Mouse (Mus musculus) ES-CJ7 (cell line): ENCODE measurements around the gene Iltifb.
"Not testable (repeated sequence)": the region's sequence is repeated elsewhere in the genome, so short reads cannot be mapped to it uniquely, and the experiment has no call there.

Experiments used
- DNase-seq: peaks from one replicate; pipeline ENCODE4 v3.0.0; 2011; ENCODE audit warnings: low read depth, low spot score

Gene Iltifb

DNA sequence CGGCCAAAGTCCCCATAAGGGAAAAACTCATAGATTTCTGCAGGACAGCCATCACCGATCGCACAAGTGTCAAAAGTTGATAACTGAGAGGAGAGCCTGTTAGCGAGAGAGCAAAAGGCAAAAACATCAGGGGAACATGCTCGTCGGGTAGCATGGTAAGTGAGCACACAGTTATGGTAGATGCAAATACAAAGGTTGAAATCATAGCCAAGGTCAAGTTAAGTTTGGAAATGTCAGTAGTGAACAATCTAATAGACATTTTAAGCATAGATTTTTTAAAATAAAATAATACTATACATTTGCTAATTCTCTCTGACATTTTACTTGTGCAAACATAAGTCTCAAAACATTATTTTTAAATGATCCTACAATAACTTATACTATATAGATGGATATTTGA, at the start of gene Iltifb:
Gene Iltifb (minus strand): TSS at position 101 of the 400 bp plus-strand sequence.
- no peak for DNase-seq

DNA sequence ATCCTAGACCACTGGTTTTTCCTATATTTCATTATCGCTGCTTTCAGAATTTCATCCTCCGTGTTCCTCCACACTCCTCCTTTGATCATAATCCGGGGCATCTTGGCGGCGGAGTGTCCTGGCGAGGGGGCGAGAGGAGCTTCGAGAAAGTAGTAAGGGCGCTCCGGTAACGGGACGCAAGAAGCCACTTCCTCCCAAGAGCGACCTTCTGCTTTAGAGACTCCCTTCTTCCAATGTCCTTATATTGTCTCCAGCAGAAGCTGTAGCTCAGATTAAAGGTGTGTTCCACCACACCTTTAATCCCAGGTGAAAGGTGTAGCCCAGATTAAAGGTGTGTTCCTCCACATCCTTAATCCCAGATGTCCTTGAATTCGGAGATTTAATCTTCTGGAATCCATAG, 48.3 kb upstream of the Iltifb start, which contains the start of gene Gm9046:
Gene Gm9046 (minus strand): TSS at position 101 of the 400 bp plus-strand sequence.
- not testable (repeated sequence) for DNase-seq

DNA sequence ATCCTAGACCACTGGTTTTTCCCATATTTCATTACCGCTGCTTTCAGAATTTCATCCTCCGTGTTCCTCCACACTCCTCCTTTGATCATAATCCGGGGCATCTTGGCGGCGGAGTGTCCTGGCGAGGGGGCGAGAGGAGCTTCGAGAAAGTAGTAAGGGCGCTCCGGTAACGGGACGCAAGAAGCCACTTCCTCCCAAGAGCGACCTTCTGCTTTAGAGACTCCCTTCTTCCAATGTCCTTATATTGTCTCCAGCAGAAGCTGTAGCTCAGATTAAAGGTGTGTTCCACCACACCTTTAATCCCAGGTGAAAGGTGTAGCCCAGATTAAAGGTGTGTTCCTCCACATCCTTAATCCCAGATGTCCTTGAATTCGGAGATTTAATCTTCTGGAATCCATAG, 42.9 kb upstream of the Iltifb start, which contains the start of gene Gm9045:
Gene Gm9045 (minus strand): TSS at position 101 of the 400 bp plus-strand sequence.
- DNase-seq = not testable (repeated sequence)

DNA sequence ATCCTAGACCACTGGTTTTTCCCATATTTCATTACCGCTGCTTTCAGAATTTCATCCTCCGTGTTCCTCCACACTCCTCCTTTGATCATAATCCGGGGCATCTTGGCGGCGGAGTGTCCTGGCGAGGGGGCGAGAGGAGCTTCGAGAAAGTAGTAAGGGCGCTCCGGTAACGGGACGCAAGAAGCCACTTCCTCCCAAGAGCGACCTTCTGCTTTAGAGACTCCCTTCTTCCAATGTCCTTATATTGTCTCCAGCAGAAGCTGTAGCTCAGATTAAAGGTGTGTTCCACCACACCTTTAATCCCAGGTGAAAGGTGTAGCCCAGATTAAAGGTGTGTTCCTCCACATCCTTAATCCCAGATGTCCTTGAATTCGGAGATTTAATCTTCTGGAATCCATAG, 37.5 kb upstream of the Iltifb start, which contains the start of gene Gm9044:
Gene Gm9044 (minus strand): TSS at position 101 of the 400 bp plus-strand sequence.
- not testable (repeated sequence) for DNase-seq

DNA sequence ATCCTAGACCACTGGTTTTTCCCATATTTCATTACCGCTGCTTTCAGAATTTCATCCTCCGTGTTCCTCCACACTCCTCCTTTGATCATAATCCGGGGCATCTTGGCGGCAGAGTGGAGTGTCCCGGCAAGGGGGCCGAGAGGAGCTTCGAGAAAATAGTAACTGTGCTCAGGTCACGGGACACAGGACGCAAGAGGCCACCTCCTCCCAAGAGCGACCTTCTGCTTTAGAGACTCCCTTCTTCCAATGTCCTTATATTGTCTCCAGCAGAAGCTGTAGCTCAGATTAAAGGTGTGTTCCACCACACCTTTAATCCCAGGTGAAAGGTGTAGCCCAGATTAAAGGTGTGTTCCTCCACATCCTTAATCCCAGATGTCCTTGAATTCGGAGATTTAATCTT, 32.0 kb upstream of the Iltifb start, which contains the start of gene Gm9040:
Gene Gm9040 (minus strand): TSS at position 101 of the 400 bp plus-strand sequence.
- not testable (repeated sequence) for DNase-seq

DNA sequence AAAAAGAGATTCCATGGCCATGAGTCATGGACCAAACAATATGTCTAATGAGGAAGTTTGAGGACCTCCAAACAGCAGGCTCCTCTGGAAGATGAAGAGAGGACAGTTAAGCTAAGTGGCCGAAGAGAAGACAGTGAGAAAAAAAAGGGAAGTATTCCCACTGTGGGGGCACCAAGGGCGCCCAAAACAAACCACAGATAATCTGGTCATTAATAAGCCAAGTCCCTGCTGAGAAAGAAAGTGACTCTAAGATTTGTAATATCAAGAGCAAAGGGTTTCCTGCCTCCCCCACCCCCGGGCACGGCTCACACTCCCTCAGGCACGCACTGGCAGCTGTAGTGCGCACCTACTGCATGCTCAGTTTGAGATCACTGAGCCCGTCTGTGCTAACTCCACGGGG, 24.2 kb upstream of the Iltifb start:
- DNase-seq = no peak

DNA sequence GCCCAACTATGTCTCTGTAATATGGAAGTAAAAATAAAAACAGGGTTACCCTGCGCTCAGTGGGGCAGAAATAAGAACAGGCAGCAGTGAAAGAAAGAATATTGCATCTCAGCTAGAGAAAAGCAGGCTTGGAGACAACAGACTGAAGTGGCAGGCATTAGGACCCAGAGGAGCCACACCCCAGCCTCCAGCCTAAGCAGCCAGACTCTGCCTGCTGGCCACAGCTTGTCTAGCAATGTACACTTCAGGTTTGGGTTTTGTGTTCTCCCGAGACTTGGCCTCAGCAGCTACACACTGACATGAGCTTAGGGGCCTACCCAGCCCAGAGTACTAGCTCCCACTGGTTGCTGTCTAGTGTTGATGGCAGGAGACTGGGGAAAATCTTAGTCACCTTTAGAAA, 7.3 kb upstream of the Iltifb start:
- DNase-seq = not testable (repeated sequence)

DNA sequence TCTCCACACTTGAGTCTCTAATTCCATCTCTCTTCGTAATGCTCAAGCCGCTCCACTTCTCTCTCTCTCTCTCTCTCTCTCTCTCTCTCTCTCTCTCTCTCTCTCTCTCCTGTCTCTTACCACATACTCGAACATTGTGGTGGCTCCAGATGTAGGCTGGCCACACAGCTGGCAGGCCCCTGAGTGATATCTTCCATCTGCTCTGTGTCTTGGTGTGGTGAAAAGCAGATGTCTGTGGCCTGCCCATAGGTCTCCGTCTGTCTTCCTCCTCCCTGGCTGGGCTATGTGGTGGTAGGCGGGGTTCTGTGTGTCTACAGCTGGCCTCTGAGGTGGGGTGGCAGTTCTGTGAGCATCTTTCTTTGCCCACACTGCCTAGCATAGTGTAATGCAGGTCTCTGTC, 11.8 kb downstream of the Iltifb start:
- not testable (repeated sequence) for DNase-seq

DNA sequence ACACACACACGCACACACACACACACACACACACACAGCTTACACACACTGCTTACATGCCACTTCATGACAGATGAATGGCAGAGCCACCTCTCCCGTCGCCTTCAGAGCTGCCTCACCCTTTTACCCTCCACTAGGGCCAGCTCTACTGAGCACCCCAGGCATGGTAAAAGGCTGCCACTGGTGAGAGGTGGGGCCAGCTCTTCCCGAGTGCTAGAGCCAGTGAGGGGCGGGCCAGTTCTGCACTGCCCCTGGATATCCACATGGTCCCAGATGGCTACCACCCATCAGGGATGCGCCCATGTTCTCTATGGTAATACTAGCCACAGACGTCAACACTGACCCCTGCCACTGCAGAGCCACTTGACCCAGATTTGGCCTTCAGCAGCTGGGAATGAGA, 12.3 kb downstream of the Iltifb start:
- not testable (repeated sequence) for DNase-seq

DNA sequence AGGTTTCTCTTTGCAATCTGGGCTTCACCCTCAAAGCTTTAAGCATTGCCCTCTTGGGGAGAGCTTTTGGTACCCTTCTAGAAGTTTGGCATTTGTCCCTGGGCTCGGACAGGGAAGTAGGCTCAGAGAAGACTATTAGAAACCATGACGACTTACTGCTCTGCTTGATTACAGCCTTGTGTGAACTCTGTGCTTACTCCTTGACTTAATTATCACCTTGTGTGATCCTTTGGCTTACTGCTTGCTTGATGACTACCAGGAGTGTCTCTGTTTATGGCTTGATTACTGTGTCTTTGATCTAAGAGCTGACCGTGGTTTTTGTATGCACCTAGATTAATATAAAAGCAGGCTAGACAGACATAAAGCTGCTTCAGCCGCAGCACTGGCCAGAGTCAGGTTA, 16.8 kb downstream of the Iltifb start:
- DNase-seq = not testable (repeated sequence)

DNA sequence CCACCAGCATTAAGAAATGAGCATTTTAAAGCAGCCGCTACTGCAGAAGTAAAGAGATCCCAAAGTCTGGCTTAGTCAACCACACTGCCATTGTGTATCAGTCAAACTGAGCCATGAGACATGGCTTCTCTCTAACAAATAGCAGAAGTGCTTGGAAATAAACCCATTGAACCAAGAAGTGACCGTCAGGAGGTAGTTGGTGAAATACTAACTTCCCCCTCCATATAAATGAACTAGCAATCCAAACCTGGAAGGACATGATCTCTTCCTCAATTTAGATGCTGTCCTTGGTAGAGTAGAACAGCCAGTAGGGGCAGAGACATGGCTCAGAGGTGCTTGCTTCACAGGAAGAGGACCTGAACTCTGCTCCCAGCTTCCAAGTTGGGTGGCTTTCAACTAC, 23.4 kb downstream of the Iltifb start:
- not testable (repeated sequence) for DNase-seq

DNA sequence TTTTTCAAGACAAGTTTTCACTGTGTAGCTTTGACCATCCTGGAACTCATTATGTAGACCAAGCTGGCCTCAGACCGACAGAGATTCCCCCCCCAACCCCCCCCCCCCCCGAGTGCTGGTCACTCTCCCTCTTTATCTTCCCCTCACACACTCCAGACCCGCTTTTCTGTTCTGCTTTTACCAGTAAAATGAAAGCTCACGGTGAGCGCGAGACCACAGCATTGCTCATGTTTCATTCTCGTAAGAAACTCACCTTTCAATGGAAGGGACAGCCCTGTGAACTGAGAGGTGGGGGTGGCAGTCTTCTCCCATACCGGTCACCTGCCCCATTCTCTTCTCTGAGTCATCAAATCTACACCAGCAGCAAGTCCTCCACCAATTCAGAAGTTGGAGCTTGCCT, 26.0 kb downstream of the Iltifb start:
- not testable (repeated sequence) for DNase-seq

DNA sequence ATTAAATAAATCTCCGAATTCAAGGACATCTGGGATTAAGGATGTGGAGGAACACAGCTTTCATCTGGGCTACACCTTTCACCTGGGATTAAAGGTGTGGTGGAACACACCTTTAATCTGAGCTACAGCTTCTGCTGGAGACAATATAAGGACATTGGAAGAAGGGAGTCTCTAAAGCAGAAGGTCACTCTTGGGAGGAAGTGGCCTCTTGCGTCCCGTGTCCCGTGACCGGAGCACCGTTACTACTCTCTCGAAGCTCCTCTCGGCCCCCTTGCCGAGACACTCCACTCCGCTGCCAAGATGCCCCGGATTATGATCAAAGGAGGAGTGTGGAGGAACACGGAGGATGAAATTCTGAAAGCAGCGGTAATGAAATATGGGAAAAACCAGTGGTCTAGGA, 36.5 kb downstream of the Iltifb start, which contains the start of gene Gm32802:
Gene Gm32802 (plus strand): TSS at position 301 of the 400 bp plus-strand sequence.
- not testable (repeated sequence) for DNase-seq

DNA sequence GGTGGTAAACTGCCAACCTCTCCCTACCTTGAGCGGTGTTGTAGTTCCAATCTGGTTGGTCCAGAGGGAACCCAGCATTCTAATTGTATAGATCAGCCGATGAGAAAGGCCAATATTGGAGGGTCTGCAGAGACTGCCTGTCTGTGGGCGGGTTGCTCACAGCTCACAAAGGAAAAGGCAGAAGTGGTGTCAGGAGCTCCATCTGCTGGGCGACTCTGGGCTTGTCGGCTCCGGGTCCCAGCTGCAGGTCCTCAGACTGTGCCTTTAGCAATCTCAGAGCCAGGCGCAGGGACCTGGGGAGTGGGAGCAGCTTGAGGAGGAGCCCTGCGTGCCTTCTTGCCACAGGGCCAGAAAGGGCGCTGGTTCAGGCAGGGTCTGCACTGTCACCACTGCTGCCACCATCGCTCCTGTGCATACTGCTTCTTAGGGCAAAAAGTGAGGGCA, 44.0 kb downstream of the Iltifb start:
- peak; percentile 20 for DNase-seq

DNA sequence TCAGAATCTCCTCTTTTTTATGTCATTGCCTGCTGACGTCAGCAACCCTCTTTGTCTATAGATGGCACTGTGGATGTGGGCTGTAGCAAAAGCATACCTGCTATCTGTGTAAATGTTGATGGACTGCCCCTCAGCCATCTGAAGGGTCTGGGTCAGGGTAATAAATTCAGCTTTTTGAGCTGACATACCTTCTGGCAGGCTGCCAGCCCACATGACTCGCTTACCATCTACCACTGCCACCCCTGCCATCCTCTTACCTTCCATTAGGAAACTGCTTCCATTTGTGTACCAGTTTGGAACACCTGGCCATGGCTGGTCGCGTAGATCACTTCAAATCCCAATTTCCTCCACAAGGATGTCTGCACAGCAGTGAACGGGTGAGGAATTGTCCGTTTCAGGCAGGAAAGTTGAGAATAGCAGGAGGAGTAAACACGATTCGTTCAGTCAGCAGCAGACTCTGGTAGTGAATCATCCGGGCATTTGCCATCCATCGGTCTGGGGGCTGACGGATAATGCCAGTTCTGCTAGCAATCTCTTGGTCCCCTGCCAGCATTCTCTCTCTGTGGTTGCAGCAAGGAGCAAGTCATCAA, 45.7 kb downstream of the Iltifb start:
- DNase-seq = not testable (repeated sequence)

DNA sequence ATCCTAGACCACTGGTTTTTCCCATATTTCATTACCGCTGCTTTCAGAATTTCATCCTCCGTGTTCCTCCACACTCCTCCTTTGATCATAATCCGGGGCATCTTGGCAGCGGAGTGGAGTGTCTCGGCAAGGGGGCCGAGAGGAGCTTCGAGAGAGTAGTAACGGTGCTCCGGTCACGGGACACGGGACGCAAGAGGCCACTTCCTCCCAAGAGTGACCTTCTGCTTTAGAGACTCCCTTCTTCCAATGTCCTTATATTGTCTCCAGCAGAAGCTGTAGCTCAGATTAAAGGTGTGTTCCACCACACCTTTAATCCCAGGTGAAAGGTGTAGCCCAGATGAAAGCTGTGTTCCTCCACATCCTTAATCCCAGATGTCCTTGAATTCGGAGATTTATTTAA, 54.2 kb downstream of the Iltifb start, which contains the start of gene Gm32717:
Gene Gm32717 (minus strand): TSS at position 101 of the 400 bp plus-strand sequence.
- DNase-seq = not testable (repeated sequence)
